Mouse (Mus musculus) embryonic facial prominence, embryonic 12.5 days (tissue): ENCODE measurements around the gene Grik4. TPM values are rescaled to one million over a fixed set of nuclear protein-coding genes. Genes with fewer than 3 reads are reported as not detected.

Experiments used
- ATAC-seq: fragments of 200-750 bp; cut with Nextera tagmentation; 2 replicates; pipeline ENCODE4 v1.8.0; 2017; ENCODE audit not compliant: insufficient number of reproducible peaks, insufficient read depth, low FRiP score, low TSS enrichment
- H3K27ac ChIP-seq: fragments of 300-500 bp; sonication (generic); 2 replicates; pipeline ENCODE4 v1.5.1; 2016; ENCODE audit warnings: mild to moderate bottlenecking
- H3K27me3 ChIP-seq: fragments of 300-500 bp; sonication (generic); 2 replicates; pipeline ENCODE4 v1.6.1; 2016; ENCODE audit warnings: mild to moderate bottlenecking, moderate library complexity
- H3K36me3 ChIP-seq: fragments of 300-500 bp; sonication (generic); 2 replicates; pipeline ENCODE4 v1.6.1; 2016; ENCODE audit warnings: mild to moderate bottlenecking
- H3K4me1 ChIP-seq: fragments of 300-500 bp; sonication (generic); 2 replicates; pipeline ENCODE4 v1.6.1; 2016
- H3K4me2 ChIP-seq: fragments of 300-500 bp; sonication (generic); replicated peaks from 2 replicates; pipeline ENCODE4 v1.6.1; 2016; ENCODE audit warnings: mild to moderate bottlenecking, moderate library complexity
- H3K4me3 ChIP-seq: fragments of 300-500 bp; sonication (generic); 2 replicates; pipeline ENCODE4 v1.5.1; 2016; ENCODE audit warnings: mild to moderate bottlenecking
- H3K9ac ChIP-seq: fragments of 300-500 bp; sonication (generic); 2 replicates; pipeline ENCODE4 v1.6.1; 2016; ENCODE audit warnings: mild to moderate bottlenecking, moderate library complexity
- H3K9me3 ChIP-seq: fragments of 300-500 bp; sonication (generic); 2 replicates; pipeline ENCODE4 v1.6.1; 2016; ENCODE audit warnings: mild to moderate bottlenecking, moderate library complexity
- WGBS: fragments of 180-500 bp; shearing (Covaris S2); methylation state at CpG from one replicate; pipeline ENCODE4 v1.1.7; 2016; 5-methylcytosine and 5-hydroxymethylcytosine counted together
- polyA plus RNA-seq: library from polyadenylated mRNA; unstranded; fragments of >200 nt; fragmentation: Nextera tagmentation; extraction: Ambion mirVana; gene quantifications from 2 replicates; pipeline ENCODE4 v1.2.1, GENCODE M21; 2016

The Grik4 gene
- polyA plus RNA-seq, 1 experiment from 2014 or later, result 3.8 TPM

DNA sequence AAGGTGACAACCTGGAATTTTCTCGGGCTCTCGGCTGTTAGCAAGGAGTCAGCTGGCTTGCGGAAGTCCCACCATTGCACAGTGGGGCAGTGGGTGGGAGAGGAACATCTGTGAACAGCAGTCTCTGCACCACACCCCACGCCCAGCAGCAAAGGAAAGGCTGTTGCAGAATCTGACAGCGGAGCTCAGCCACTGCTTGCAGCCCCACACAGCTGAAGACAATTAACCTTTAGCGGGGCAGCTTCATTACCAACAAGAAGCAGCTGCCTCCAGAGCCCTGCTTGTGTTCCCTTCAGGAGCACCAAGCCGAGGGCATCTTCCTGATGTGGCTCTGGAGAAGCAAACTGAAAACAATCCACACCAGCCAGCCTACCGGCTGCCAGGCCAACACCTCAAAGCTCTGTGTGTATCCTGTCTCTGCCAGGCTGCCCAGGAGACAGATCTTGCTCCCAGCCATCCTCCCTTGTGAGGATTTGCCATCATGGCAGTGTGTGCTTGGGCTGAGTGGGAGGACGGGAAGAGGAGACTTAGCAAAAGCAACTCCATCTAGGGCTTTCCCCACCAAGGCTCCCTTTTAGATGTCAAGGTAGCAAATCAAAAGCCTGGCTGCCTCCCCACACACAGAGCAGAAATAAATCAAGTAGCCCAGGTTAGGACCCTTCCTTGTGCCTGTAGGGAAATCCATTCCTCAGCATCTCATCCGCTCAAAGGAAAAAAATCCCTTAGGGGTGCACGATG lies 179.3 kb downstream of the Grik4 start:
- Histone ChIP-seq H3K4me3 (no peak overlapping the region), H3K36me3 (no peaks in the 10 kb centered on the region), H3K27me3 (no peaks in the 10 kb centered on the region), H3K9me3 (no peaks in the 10 kb centered on the region), H3K4me1 (peaks cover 26% of the 10 kb centered on the region), H3K9ac (no peak overlapping the region), H3K27ac (peak overlapping the region; percentile 58; the same call in 1 of the 2 replicates), H3K4me2 (peak overlapping the region; percentile 26; the same call in 1 of the 2 replicates)
- WGBS, result 22% methylated on average over 11 of the region's 11 CpGs
- peak; percentile 31; the same call in 1 of the 2 replicates for ATAC-seq

DNA sequence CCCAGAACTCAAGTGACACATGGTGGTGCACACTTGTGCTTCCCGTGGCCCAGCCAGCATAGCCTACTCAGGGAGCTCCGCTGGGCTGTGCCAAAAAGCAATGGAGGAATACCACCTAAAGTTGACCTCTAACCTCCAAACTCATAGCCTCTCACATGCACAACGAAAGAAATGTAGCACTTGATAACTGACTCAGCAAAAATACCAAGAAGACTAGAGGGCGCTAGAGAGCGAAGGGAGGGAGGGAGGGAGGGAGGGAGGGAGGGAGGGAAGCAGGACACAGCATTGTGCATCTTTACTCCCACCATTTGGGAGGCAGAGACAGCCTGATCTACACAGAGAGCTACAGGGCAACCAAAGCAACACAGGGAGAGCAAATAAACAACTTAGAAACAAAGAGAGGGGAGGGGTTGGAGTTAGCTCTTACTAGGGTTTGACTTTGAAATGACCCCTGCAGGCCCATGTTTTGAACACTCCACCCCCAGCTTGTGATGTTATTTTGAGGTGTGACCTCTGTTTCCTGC lies 185.5 kb downstream of the Grik4 start:
- 63% methylated on average over 4 of the region's 5 CpGs for WGBS
- Histone ChIP-seq H3K4me2 (no peak overlapping the region), H3K4me3 (no peak overlapping the region), H3K36me3 (no peaks in the 10 kb centered on the region), H3K27me3 (no peaks in the 10 kb centered on the region), H3K9me3 (no peaks in the 10 kb centered on the region), H3K9ac (no peak overlapping the region), H3K4me1 (peaks cover 18% of the 10 kb centered on the region), H3K27ac (no peak overlapping the region)
- no peak for ATAC-seq

DNA sequence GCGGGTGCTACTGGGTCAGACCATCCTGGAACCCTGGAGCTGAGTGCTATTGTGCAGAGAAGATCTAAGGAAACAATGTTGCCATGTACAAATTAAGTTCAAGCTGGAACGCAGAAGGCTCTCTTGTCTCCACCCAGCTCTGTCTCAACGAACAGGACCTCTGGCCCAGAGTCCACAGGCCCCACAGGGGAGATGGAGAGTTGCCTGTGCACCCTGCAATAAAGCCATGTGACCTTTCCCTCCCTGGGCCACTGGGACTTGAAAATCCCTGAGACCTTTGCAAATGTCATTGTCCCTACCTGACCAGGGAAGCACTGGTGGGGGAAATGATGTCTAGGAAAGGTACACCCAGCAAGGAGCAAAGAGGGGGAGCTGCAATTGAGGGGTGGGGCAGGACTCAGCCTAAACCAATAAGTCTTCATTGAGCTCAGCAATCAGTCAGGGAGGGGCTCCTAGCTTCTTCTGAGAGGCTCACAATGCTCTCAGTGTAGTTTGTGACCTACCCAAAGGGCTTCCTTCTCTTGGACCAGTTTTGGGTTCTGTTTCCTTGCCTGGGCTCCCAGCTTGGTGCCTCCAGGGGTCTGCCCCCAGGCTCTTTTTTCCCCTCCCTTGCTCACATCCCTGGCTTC lies 187.2 kb downstream of the Grik4 start:
- H3K9me3 ChIP-seq, result no peaks in the 10 kb centered on the region
- no peak overlapping the region for H3K27ac ChIP-seq
- H3K9ac ChIP-seq, result no peak overlapping the region
- H3K27me3 ChIP-seq, result no peaks in the 10 kb centered on the region
- ATAC-seq, result no peak
- peaks cover 12% of the 10 kb centered on the region for H3K4me1 ChIP-seq
- WGBS, result 77% methylated on average over 3 of the region's 3 CpGs
- no peaks in the 10 kb centered on the region for H3K36me3 ChIP-seq
- H3K4me2 ChIP-seq, result no peak overlapping the region
- no peak overlapping the region for H3K4me3 ChIP-seq

DNA sequence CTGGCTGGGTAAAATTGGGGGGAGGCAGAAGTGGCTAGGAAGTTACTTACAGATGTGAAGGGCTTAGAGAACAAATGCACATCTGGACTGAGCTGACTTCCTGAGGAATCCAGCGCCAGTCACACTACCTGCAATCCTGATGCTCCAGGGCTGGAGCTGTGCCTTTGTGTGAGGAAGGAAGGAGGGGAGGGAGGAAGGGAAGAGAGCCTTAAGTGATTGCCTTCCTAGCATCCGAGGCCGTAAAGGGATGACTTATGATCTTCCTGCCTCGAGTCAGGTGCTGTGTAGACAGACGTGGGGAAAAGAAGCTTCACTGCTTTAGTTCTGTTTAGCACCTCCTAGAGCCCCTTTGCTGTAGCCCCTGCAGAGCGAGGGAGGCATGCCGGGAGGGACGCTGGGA lies 189.6 kb downstream of the Grik4 start:
- no peaks in the 10 kb centered on the region for H3K9me3 ChIP-seq
- no peaks in the 10 kb centered on the region for H3K36me3 ChIP-seq
- ATAC-seq, result no peak
- WGBS, result 34% methylated on average over 8 of the region's 8 CpGs
- H3K27me3 ChIP-seq, result no peaks in the 10 kb centered on the region
- no peak overlapping the region for H3K9ac ChIP-seq
- H3K27ac ChIP-seq, result no peak overlapping the region
- no peak overlapping the region for H3K4me2 ChIP-seq
- H3K4me1 ChIP-seq, result peaks cover 12% of the 10 kb centered on the region
- no peak overlapping the region for H3K4me3 ChIP-seq

DNA sequence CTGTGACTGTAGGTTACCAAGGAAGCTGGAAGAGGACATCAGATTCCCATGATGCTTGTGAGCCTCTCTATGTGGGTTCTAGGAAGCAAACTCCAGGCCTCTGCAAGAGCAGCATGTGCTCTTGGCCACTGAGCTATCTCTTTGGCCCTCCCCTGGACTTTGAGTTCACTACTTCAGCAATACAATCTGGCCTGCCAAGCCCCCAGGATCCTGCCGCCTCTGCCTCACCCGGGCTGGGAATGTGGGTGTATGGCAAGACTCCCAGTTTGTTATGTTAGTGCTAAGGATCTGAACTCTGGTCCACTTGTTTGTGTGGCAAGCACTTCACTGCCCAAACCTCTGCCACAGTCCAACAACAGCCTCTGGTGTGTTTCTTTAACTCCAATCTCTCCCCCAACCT lies 193.1 kb downstream of the Grik4 start:
- Histone ChIP-seq H3K4me1 (peaks cover 12% of the 10 kb centered on the region), H3K4me3 (no peak overlapping the region), H3K36me3 (no peaks in the 10 kb centered on the region), H3K9me3 (no peaks in the 10 kb centered on the region), H3K27me3 (no peaks in the 10 kb centered on the region), H3K9ac (no peak overlapping the region), H3K4me2 (no peak overlapping the region), H3K27ac (no peak overlapping the region)
- 71% methylated on average over 2 of the region's 2 CpGs for WGBS
- no peak for ATAC-seq

DNA sequence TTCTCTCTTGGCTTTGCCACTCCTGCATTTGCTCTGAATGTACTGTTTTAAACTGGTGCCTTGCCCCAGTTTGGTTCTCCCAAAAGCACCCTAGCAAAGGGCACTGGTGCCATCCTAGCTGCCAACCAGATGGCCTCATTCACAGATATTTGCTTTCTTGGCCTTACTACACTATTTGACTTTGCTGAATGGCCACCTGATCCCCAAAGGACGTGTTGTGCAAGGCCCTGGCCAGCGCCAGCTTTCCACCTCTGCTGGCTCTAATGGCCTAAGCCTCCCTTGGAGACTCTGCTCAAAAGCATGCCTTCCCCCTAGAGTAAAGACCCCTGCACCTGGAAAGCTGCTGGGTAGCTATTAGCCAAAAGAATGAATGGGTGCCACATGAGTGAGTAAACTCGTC lies 194.1 kb downstream of the Grik4 start:
- Histone ChIP-seq H3K9ac (no peak overlapping the region), H3K4me1 (peaks cover 8% of the 10 kb centered on the region), H3K4me2 (no peak overlapping the region), H3K27me3 (no peaks in the 10 kb centered on the region), H3K36me3 (no peaks in the 10 kb centered on the region), H3K9me3 (no peaks in the 10 kb centered on the region), H3K4me3 (no peak overlapping the region), H3K27ac (no peak overlapping the region)
- 68% methylated on average over 3 of the region's 3 CpGs for WGBS
- ATAC-seq, result no peak

DNA sequence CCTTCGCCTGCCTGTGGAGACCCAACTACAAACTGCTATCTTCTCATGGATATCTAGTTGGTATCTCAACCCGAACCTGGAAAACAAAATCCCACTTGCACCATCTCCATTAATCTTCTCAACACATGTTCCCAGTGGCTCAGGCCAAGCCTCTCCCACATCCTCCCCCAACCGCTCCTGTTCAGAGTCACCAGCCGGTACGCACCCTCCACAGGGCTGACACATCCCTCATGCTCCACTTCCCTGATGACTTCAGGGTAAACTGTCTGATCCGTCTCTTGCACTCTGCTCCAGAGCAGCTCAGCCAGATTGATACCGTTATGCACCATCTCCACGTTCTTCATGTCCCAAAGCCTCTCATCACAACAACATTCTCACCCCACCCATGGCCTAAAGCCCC lies 198.3 kb downstream of the Grik4 start:
- 80% methylated on average over 8 of the region's 8 CpGs for WGBS
- no peak for ATAC-seq
- Histone ChIP-seq H3K36me3 (no peaks in the 10 kb centered on the region), H3K4me2 (no peak overlapping the region), H3K27me3 (no peaks in the 10 kb centered on the region), H3K9ac (no peak overlapping the region), H3K4me1 (no peaks in the 10 kb centered on the region; the same call in 1 of the 2 replicates), H3K4me3 (no peak overlapping the region), H3K9me3 (no peaks in the 10 kb centered on the region), H3K27ac (no peak overlapping the region)

DNA sequence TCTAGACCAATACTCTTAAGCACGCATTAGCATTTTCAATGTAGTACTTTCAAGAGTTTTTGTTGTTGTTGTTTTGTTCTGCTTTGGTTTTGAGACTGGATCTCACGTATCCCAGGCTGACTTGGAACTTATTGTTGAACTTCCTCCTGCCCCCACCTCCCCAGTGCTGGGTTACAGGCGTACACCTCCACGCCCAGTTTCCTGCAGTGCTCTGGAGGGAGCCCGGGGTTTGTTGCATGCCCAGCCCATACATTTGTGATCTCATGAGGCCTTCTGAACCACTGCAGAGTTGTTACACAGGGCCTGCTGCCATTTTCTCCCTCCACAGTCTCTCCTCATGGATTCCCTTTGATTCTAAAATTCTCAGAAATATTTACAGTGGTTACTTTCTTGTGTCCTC lies 201.9 kb downstream of the Grik4 start:
- no peaks in the 10 kb centered on the region; the same call in 1 of the 2 replicates for H3K4me1 ChIP-seq

DNA sequence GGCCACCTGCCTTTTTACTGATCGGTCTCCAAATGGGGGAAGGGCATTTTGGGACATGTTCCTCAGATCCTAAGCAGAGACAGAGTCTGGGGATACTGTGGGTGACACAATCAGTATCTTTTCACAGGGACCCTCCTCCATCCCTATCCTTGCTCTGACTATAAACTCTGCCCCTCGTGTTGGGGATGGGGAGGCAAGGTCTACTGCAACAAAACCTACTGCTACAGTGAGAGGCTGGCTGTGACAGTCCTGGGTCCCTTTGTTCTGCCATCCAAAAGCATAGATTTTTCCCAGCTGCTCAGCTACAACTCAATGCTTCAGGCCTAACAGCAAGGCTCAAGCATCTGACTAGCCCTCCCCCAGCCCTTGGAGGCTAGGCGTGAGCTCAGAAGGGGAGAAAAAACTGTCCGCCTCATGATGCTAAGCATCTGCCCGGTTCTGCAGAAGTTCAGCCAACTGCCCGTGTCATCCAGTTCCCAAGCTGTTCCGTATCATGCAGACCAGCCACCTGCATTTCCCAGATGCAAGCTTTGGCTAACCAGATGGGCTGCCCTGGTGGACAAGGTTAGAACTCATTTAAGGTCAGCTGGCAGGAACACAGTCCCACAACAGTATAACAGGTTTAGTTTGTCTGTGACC lies 207.5 kb downstream of the Grik4 start:
- Histone ChIP-seq H3K9ac (no peak overlapping the region), H3K4me2 (no peak overlapping the region), H3K36me3 (no peaks in the 10 kb centered on the region), H3K27ac (no peak overlapping the region), H3K9me3 (no peaks in the 10 kb centered on the region), H3K4me1 (peaks cover 4% of the 10 kb centered on the region; the same call in 1 of the 2 replicates), H3K27me3 (no peaks in the 10 kb centered on the region), H3K4me3 (no peak overlapping the region)
- WGBS, result 57% methylated on average over 7 of the region's 7 CpGs
- ATAC-seq, result no peak

More for the DNA sequence above, 201.9 kb downstream of the Grik4 start:
- no peak overlapping the region for H3K4me3 ChIP-seq
- H3K27ac ChIP-seq, result no peak overlapping the region
- WGBS, result 61% methylated on average over 5 of the region's 5 CpGs
- no peaks in the 10 kb centered on the region for H3K36me3 ChIP-seq
- no peaks in the 10 kb centered on the region for H3K9me3 ChIP-seq
- no peak overlapping the region for H3K9ac ChIP-seq
- H3K4me2 ChIP-seq, result no peak overlapping the region
- no peak for ATAC-seq
- H3K27me3 ChIP-seq, result no peaks in the 10 kb centered on the region

DNA sequence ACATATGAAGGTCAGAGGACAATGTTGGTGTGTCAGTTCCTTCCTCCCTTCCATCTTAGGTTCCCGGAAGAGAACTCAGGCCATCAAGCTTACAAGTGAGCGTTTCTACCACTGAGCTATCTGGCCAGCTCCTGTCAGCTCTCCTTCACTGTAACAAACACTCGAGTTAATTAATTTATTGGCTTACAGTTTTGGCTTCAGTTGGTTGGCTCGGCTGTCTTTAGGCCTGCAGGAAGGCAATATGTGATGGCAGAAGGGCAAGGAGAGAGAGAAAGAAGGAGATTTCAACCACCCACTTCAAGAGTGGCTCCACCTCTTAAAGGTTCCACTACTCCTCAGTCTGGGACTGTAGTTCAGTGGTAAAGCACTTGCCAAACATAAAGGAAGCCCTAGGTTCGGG lies 209.2 kb downstream of the Grik4 start:
- 76% methylated on average over 5 of the region's 5 CpGs for whole genome bisulfite sequencing

DNA sequence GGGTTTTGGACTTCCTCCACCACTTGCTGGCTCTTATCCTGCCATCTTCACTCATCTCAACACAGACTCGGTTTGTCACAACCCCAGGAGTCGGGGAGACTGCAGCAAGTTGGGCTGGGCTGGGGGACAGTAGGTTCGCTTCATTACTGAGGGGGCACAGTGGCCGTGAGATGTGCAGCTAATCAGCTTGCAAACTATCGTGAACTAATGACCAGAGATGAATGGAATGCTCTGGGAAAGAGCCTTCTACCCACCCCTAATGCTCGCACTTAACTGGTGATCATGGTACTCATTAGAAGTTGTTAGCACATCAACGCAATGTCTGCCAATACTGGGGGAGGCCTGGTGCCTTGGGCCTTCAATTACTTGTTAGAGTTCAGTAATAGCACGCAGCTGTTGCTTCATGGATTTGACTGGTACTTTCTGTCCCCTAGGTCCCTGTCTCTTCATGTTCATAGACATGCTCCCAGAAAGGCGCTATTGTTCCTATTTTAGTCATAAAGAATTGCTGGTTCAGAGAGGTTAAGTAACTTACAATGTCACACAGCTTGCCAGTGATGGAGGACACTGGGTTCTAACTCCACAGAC lies 211.5 kb downstream of the Grik4 start:
- no peaks in the 10 kb centered on the region for H3K9me3 ChIP-seq
- ATAC-seq, result no peak
- no peak overlapping the region for H3K4me3 ChIP-seq
- H3K9ac ChIP-seq, result no peak overlapping the region
- H3K27me3 ChIP-seq, result no peaks in the 10 kb centered on the region
- H3K4me1 ChIP-seq, result peaks cover 4% of the 10 kb centered on the region; the same call in 1 of the 2 replicates
- H3K36me3 ChIP-seq, result no peaks in the 10 kb centered on the region
- WGBS, result 69% methylated on average over 9 of the region's 9 CpGs
- no peak overlapping the region for H3K27ac ChIP-seq
- no peak overlapping the region for H3K4me2 ChIP-seq

More for the DNA sequence above, 209.2 kb downstream of the Grik4 start:
- Histone ChIP-seq H3K4me1 (peaks cover 4% of the 10 kb centered on the region; the same call in 1 of the 2 replicates), H3K4me3 (no peak overlapping the region), H3K27ac (no peak overlapping the region), H3K27me3 (no peaks in the 10 kb centered on the region), H3K9ac (no peak overlapping the region), H3K4me2 (no peak overlapping the region), H3K36me3 (no peaks in the 10 kb centered on the region), H3K9me3 (no peaks in the 10 kb centered on the region)
- no peak for ATAC-seq
